ENCODE assay signal across 7 mouse cellular contexts in the genomic region with DNA sequence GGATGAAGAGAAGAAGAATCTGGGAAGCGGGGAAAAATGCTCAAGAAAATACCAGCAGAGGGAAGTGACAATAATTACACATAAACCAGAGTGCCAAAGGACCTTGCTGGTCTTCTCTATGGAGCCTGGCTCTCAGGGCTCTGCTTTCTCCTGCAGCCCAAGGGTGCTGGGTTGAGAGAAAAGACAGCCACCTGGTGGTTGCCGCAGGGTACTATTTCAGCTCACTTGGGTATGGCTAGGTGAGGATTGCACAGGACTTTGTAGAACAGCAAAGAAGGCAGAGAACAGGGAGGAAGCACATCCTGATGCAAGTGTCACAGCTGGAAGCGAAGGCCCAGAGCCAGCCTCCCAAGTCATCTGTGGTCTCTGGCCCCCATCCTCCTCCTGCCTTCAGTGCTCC.
DNase-seq lines count a peak whose midpoint lies in the region; ATAC-seq lines count a peak whose summit lies in the region.

No protein-coding gene starts in this region.

- H3K4me1 ChIP-seq in hindbrain, embryonic 15.5 days (replicated peaks), result peaks cover 10% of the 10 kb centered on the region; the same call in 1 of the 2 replicates
- H3K4me1 ChIP-seq in midbrain, embryonic 16.5 days (ENCODE audit: control insufficient read depth, insufficient read depth, low read length), result peaks cover 7% of the 10 kb centered on the region

- H3K9me3 ChIP-seq in hindbrain, embryonic 15.5 days, result no peaks in the 10 kb centered on the region
- H3K9me3 ChIP-seq in midbrain, embryonic 16.5 days (replicated peaks; ENCODE audit: control insufficient read depth, low read length, poor library complexity, severe bottlenecking), result no peaks in the 10 kb centered on the region

- no peaks in the 10 kb centered on the region for H3K27me3 ChIP-seq in hindbrain, embryonic 15.5 days
- H3K27me3 ChIP-seq in midbrain, embryonic 16.5 days (ENCODE audit: control insufficient read depth, insufficient read depth, low read depth, low read length), result no peaks in the 10 kb centered on the region; the same call in 1 of the 2 replicates

- no peak overlapping the region for H3K9ac ChIP-seq in hindbrain, embryonic 15.5 days
- H3K9ac ChIP-seq in midbrain, embryonic 16.5 days (ENCODE audit: low read depth, low read length), result no peak overlapping the region

- no peak overlapping the region for H3K4me2 ChIP-seq in hindbrain, embryonic 15.5 days
- H3K4me2 ChIP-seq in midbrain, embryonic 16.5 days (ENCODE audit: low read length), result no peak overlapping the region

- WGBS in hindbrain, embryonic 15.5 days, result 55% methylated on average over 3 of the region's 3 CpGs
- WGBS in midbrain, embryonic 16.5 days, result 50% methylated on average over 3 of the region's 3 CpGs

- H3K4me3 ChIP-seq in hindbrain, embryonic 15.5 days, result no peak overlapping the region
- H3K4me3 ChIP-seq in midbrain, embryonic 16.5 days (ENCODE audit: low read depth, low read length), result no peak overlapping the region

- intact Hi-C loops in left cerebral cortex, postnatal 10 days (cut with DNase I), result no loop called here

- DNase-seq in ES-CJ7 (ENCODE audit: low read depth, low spot score) (peak; percentile 20), ZHBTc4 (ENCODE audit: low read depth, low spot score) (peak; percentile 55)
- DNase-seq in embryo, embryonic 9.5 days (ENCODE audit: extremely low spot score), result peak; percentile 29
- peak; percentile 54 to 61 for DNase-seq in left cerebral cortex, postnatal 10 days (ENCODE audit: extremely low spot score in 1 of 2, low spot score in 2 of 2)
- no peak for DNase-seq in spleen, adult 12 weeks (ENCODE audit: low spot score)

- no peak overlapping the region for H3K27ac ChIP-seq in hindbrain, embryonic 15.5 days (replicated peaks)
- H3K27ac ChIP-seq in midbrain, embryonic 16.5 days (ENCODE audit: low read length), result no peak overlapping the region

- ATAC-seq in hindbrain, embryonic 15.5 days (ENCODE audit: low FRiP score, low read depth), result 0 out of 2 replicates have a peak, but pooled peaks have one; percentile 75
- ATAC-seq in midbrain, embryonic 16.5 days, result peak; percentile 89

- no peaks in the 10 kb centered on the region for H3K36me3 ChIP-seq in hindbrain, embryonic 15.5 days
- no peaks in the 10 kb centered on the region for H3K36me3 ChIP-seq in midbrain, embryonic 16.5 days (ENCODE audit: control insufficient read depth, insufficient read depth, low read length)
